Mouse (Mus musculus) ES-Bruce4 (cell line): ENCODE measurements around the gene Ackr2.

Source experiments
- CTCF ChIP-seq: IDR thresholded peaks from one replicate; pipeline ENCODE4 v1.8.1; 2011; ENCODE audit warnings: low read depth, low read length
- EP300 ChIP-seq: IDR thresholded peaks from 2 replicates; pipeline ENCODE4 v1.6.1; 2011; ENCODE audit warnings: low read depth, low read length; ENCODE audit not compliant: insufficient read depth
- POLR2A ChIP-seq: IDR thresholded peaks from one replicate; pipeline ENCODE4 v1.8.1; 2011; ENCODE audit warnings: low read length; ENCODE audit not compliant: insufficient read depth

- TF ChIP-seq POLR2A: no peak
- TF ChIP-seq CTCF: no peak
- TF ChIP-seq EP300: no peak
Observed at GRCm38 (mm10) chr9:121872062-121872683, 26.0 kb upstream of the Ackr2 start.
